Mouse (Mus musculus): ENCODE results near the gene Ostm1. TPM values are rescaled to one million over a fixed set of nuclear protein-coding genes. Genes with fewer than 3 reads are reported as not detected.

The Ostm1 gene
- polyA plus RNA-seq, 1 experiment from 2014 or later: 39.7 TPM

- Histone ChIP-seq H3K4me3 (no peak overlapping the region), H3K4me1 (peaks cover 35% of the 10 kb centered on the region), H3K4me2 (peak overlapping the region; percentile 43; the same call in 1 of the 2 replicates), H3K36me3 (replicated peaks) (no peaks in the 10 kb centered on the region), H3K27me3 (replicated peaks) (peaks cover 73% of the 10 kb centered on the region), H3K9me3 (no peaks in the 10 kb centered on the region), H3K9ac (no peak overlapping the region), H3K27ac (no peak overlapping the region)
- ATAC-seq (replicated peaks): no peak
- under 1% methylated on average over 15 of the region's 15 CpGs for WGBS
Observed at GRCm38 (mm10) chr10:42578281-42578675, 5.3 kb upstream of the Ostm1 start.

- H3K9me3 ChIP-seq: no peaks in the 10 kb centered on the region
- no peak overlapping the region for H3K9ac ChIP-seq
- H3K4me2 ChIP-seq: peak overlapping the region; percentile 43
- H3K27ac ChIP-seq: no peak overlapping the region
- WGBS: 1% methylated on average over 22 of the region's 22 CpGs
- no peaks in the 10 kb centered on the region for H3K36me3 ChIP-seq (replicated peaks)
- ATAC-seq (replicated peaks): no peak
- H3K4me3 ChIP-seq: peak overlapping the region; percentile 23
- peaks cover 67% of the 10 kb centered on the region for H3K27me3 ChIP-seq (replicated peaks)
- H3K4me1 ChIP-seq: peaks cover 41% of the 10 kb centered on the region
Observed at GRCm38 (mm10) chr10:42578698-42579474, 4.7 kb upstream of the Ostm1 start.

- no peak overlapping the region for H3K27ac ChIP-seq
- no peak for ATAC-seq (replicated peaks)
Observed at GRCm38 (mm10) chr10:42579475-42580130, 4.0 kb upstream of the Ostm1 start.

GRCm38 (mm10) chr10:42580131-42580950, 3.3 kb upstream of the Ostm1 start:
- Histone ChIP-seq H3K4me2 (peak overlapping the region; percentile 43), H3K27me3 (replicated peaks) (peaks cover 56% of the 10 kb centered on the region), H3K4me3 (peak overlapping the region; percentile 23), H3K36me3 (replicated peaks) (no peaks in the 10 kb centered on the region), H3K9ac (no peak overlapping the region), H3K9me3 (no peaks in the 10 kb centered on the region), H3K4me1 (peaks cover 50% of the 10 kb centered on the region), H3K27ac (no peak overlapping the region)
- 3% methylated on average over 29 of the region's 29 CpGs for WGBS
- ATAC-seq (replicated peaks): no peak

More at GRCm38 (mm10) chr10:42579475-42580130, 4.0 kb upstream of the Ostm1 start:
- peaks cover 59% of the 10 kb centered on the region for H3K27me3 ChIP-seq (replicated peaks)
- H3K4me1 ChIP-seq: peaks cover 48% of the 10 kb centered on the region
- WGBS: under 1% methylated on average over 39 of the region's 41 CpGs
- H3K4me2 ChIP-seq: peak overlapping the region; percentile 43
- no peaks in the 10 kb centered on the region for H3K9me3 ChIP-seq
- no peaks in the 10 kb centered on the region for H3K36me3 ChIP-seq (replicated peaks)
- peak overlapping the region; percentile 23 for H3K4me3 ChIP-seq
- no peak overlapping the region for H3K9ac ChIP-seq

- H3K9me3 ChIP-seq: no peaks in the 10 kb centered on the region
- peak overlapping the region; percentile 43 for H3K4me2 ChIP-seq
- peaks cover 50% of the 10 kb centered on the region for H3K4me1 ChIP-seq
- ATAC-seq (replicated peaks): no peak
- no peaks in the 10 kb centered on the region for H3K36me3 ChIP-seq (replicated peaks)
- 11% methylated on average over 7 of the region's 7 CpGs for WGBS
- no peak overlapping the region for H3K27ac ChIP-seq
- 0 out of 2 replicates have a peak overlapping the region, but pooled peaks have one; percentile 23 for H3K4me3 ChIP-seq
- no peak overlapping the region for H3K9ac ChIP-seq
- peaks cover 56% of the 10 kb centered on the region for H3K27me3 ChIP-seq (replicated peaks)
Observed at GRCm38 (mm10) chr10:42580951-42581277, 2.7 kb upstream of the Ostm1 start.

- no peak overlapping the region for H3K27ac ChIP-seq
Observed at GRCm38 (mm10) chr10:42581694-42582565, 1.7 kb upstream of the Ostm1 start.

GRCm38 (mm10) chr10:42582566-42583110, 984 bp upstream of the Ostm1 start:
- H3K27ac ChIP-seq: 0 out of 2 replicates have a peak overlapping the region, but pooled peaks have one; percentile 16
- H3K27me3 ChIP-seq (replicated peaks): peaks cover 57% of the 10 kb centered on the region
- H3K9me3 ChIP-seq: no peaks in the 10 kb centered on the region
- ATAC-seq (replicated peaks): no peak
- H3K4me2 ChIP-seq: peak overlapping the region; percentile 57
- no peaks in the 10 kb centered on the region for H3K36me3 ChIP-seq (replicated peaks)
- peaks cover 50% of the 10 kb centered on the region for H3K4me1 ChIP-seq
- H3K4me3 ChIP-seq: peak overlapping the region; percentile 36
- WGBS: under 1% methylated on average over 44 of the region's 44 CpGs
- H3K9ac ChIP-seq: peak overlapping the region; percentile 26

More at GRCm38 (mm10) chr10:42581694-42582565, 1.7 kb upstream of the Ostm1 start:
- no peaks in the 10 kb centered on the region for H3K9me3 ChIP-seq
- peaks cover 50% of the 10 kb centered on the region for H3K4me1 ChIP-seq
- peak overlapping the region; percentile 36 for H3K4me3 ChIP-seq
- H3K4me2 ChIP-seq: peak overlapping the region; percentile 57
- peak overlapping the region; percentile 7; the same call in 1 of the 2 replicates for H3K9ac ChIP-seq
- 1% methylated on average over 45 of the region's 45 CpGs for WGBS
- no peaks in the 10 kb centered on the region for H3K36me3 ChIP-seq (replicated peaks)
- H3K27me3 ChIP-seq (replicated peaks): peaks cover 58% of the 10 kb centered on the region
- no peak for ATAC-seq (replicated peaks)

- H3K27ac ChIP-seq: 0 out of 2 replicates have a peak overlapping the region, but pooled peaks have one; percentile 6
- peak; percentile 24; the same call in 1 of the 2 replicates for ATAC-seq (replicated peaks)
- under 1% methylated on average over 32 of the region's 32 CpGs for WGBS
- H3K4me1 ChIP-seq: peaks cover 46% of the 10 kb centered on the region
- peak overlapping the region; percentile 36 for H3K4me3 ChIP-seq
- peak overlapping the region; percentile 29 for H3K9ac ChIP-seq
- no peaks in the 10 kb centered on the region for H3K9me3 ChIP-seq
- H3K36me3 ChIP-seq (replicated peaks): no peaks in the 10 kb centered on the region
- H3K27me3 ChIP-seq (replicated peaks): peaks cover 58% of the 10 kb centered on the region
- peak overlapping the region; percentile 57 for H3K4me2 ChIP-seq
Observed at GRCm38 (mm10) chr10:42583902-42584435, 347 bp downstream of the Ostm1 start.

- H3K9ac ChIP-seq: peak overlapping the region; percentile 29
Observed at GRCm38 (mm10) chr10:42584436-42584983, 888 bp downstream of the Ostm1 start.

GRCm38 (mm10) chr10:42585156-42585555, 1.5 kb downstream of the Ostm1 start:
- H3K9ac ChIP-seq: no peak overlapping the region
- no peaks in the 10 kb centered on the region for H3K9me3 ChIP-seq
- peaks cover 60% of the 10 kb centered on the region for H3K27me3 ChIP-seq (replicated peaks)
- H3K4me3 ChIP-seq: peak overlapping the region; percentile 36; the same call in 1 of the 2 replicates
- H3K27ac ChIP-seq: no peak overlapping the region
- H3K36me3 ChIP-seq (replicated peaks): no peaks in the 10 kb centered on the region
- peak overlapping the region; percentile 57; the same call in 1 of the 2 replicates for H3K4me2 ChIP-seq
- no peak for ATAC-seq (replicated peaks)
- H3K4me1 ChIP-seq: peaks cover 37% of the 10 kb centered on the region
- 2% methylated on average over 8 of the region's 8 CpGs for WGBS

More at GRCm38 (mm10) chr10:42584436-42584983, 888 bp downstream of the Ostm1 start:
- under 1% methylated on average over 37 of the region's 37 CpGs for WGBS
- no peak for ATAC-seq (replicated peaks)
- H3K36me3 ChIP-seq (replicated peaks): no peaks in the 10 kb centered on the region
- peaks cover 56% of the 10 kb centered on the region for H3K27me3 ChIP-seq (replicated peaks)
- H3K9me3 ChIP-seq: no peaks in the 10 kb centered on the region
- H3K4me2 ChIP-seq: peak overlapping the region; percentile 57
- H3K4me1 ChIP-seq: peaks cover 43% of the 10 kb centered on the region
- H3K4me3 ChIP-seq: peak overlapping the region; percentile 36
- H3K27ac ChIP-seq: 0 out of 2 replicates have a peak overlapping the region, but pooled peaks have one; percentile 6
